Mouse (Mus musculus) stomach, embryonic 15.5 days (tissue): ENCODE measurements around the gene Mpp5. TPM values are rescaled to one million over a fixed set of nuclear protein-coding genes. Genes with fewer than 3 reads are reported as not detected.

Experiments used
- ATAC-seq: fragments of 200-750 bp; cut with Nextera tagmentation; 2 replicates; pipeline ENCODE4 v1.8.0; 2017; ENCODE audit warnings: low read depth, moderate number of reproducible peaks, moderate TSS enrichment; ENCODE audit not compliant: insufficient read depth, low FRiP score
- H3K27ac ChIP-seq: fragments of 300-500 bp; sonication (generic); 2 replicates; pipeline ENCODE4 v1.5.1; 2015; ENCODE audit warnings: mild to moderate bottlenecking, inconsistent platforms
- H3K27me3 ChIP-seq: fragments of 300-500 bp; sonication (generic); replicated peaks from 2 replicates; pipeline ENCODE4 v1.6.1; 2015; ENCODE audit warnings: inconsistent platforms
- H3K36me3 ChIP-seq: fragments of 300-500 bp; sonication (generic); 2 replicates; pipeline ENCODE4 v1.6.1; 2015; ENCODE audit warnings: inconsistent platforms
- H3K4me1 ChIP-seq: fragments of 300-500 bp; sonication (generic); 2 replicates; pipeline ENCODE4 v1.6.1; 2015; ENCODE audit warnings: inconsistent platforms
- H3K4me2 ChIP-seq: fragments of 300-500 bp; sonication (generic); 2 replicates; pipeline ENCODE4 v1.6.1; 2015; ENCODE audit warnings: mild to moderate bottlenecking, inconsistent platforms
- H3K4me3 ChIP-seq: fragments of 300-500 bp; sonication (generic); replicated peaks from 2 replicates; pipeline ENCODE4 v1.5.1; 2015; ENCODE audit warnings: inconsistent platforms
- H3K9ac ChIP-seq: fragments of 300-500 bp; sonication (generic); 2 replicates; pipeline ENCODE4 v1.6.1; 2015; ENCODE audit warnings: inconsistent platforms
- H3K9me3 ChIP-seq: fragments of 300-500 bp; sonication (generic); 2 replicates; pipeline ENCODE4 v1.6.1; 2016; ENCODE audit warnings: inconsistent platforms
- WGBS: fragments of 180-500 bp; shearing (Covaris S2); methylation state at CpG from one replicate; pipeline ENCODE4 v1.1.7; 2015; 5-methylcytosine and 5-hydroxymethylcytosine counted together
- polyA plus RNA-seq: library from polyadenylated mRNA; unstranded; fragments of >200 nt; fragmentation: Nextera tagmentation; extraction: Ambion mirVana; gene quantifications from 2 replicates; pipeline ENCODE4 v1.2.1, GENCODE M21; 2015

The Mpp5 gene
- 20.7 and 21.2 TPM in 2 replicates for polyA plus RNA-seq

DNA sequence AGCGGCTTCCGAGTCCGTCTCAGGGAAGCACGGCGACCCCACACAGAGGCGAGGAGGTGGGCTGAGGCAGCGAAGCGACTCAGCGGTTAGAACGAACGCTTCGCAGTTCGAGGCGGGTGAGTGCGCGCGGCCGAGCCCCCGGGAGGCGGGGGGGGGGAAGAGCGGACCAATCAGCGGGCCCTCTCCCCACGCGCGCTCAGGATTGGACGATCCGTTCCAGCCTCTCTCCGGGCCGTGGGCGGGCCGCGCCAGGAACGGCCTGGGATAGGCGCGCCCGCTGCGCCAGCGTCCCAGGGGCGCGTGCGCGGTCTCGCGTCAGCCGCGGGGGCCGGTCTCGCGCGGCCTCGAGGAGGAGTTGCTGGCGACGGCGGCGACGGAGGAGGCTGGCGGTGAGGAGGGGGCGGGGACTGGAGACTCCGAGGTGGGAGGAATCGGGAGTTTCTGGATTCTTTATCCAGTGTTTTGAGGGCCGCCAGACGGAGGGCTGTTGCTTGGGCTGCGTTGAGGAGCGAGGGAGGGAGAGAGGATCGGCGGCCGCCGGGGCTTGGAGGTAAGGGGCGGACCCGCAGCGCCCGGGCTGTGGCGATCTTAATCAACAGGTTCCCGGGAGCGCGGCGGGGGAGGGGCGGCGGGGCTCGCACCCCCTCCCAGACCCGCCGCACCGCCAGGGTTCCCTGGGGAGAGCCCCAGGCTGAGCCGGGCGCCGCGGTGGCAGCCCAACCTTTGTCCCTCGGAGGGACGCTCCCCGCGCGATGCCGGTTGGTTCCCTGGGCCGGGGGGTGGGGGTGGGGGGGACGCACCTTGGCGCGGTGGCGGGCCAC is at the start of gene Mpp5:
Gene Mpp5 (plus strand): TSS at position 351 of the 821 bp plus-strand sequence.
- H3K4me1 ChIP-seq = peaks cover 4% of the 10 kb centered on the region; the same call in 1 of the 2 replicates
- H3K4me3 ChIP-seq = peak within 1 kb of the TSS; percentile 81
- peak within 1 kb of the TSS; percentile 82 for H3K9ac ChIP-seq
- H3K36me3 ChIP-seq = no peaks in the 10 kb centered on the region
- H3K9me3 ChIP-seq = no peaks in the 10 kb centered on the region
- peak within 1 kb of the TSS; percentile 89 for H3K4me2 ChIP-seq
- H3K27ac ChIP-seq = peak within 1 kb of the TSS; percentile 95
- no peaks in the 10 kb centered on the region for H3K27me3 ChIP-seq
- under 1% methylated on average over 87 of the region's 98 CpGs for WGBS
- ATAC-seq = peak; percentile 100

DNA sequence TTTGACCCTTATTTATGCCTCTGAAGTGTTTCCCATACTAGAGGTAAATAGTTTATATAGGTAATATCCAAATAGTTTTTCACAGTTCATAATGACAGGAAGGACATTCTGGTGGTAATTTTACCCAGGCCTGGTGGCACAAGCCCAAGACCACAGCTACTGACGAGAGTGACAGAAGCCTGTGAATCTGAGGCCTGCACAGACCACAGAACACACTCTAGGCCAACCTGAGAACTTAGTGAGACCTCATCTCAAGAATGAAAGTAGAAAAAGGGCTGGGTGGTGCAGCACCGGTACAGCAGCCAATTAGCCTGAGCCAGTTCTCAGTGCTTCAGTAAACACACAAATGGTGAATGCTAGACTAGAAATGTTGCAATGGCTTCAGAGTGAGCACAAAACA is 30.9 kb upstream of the Mpp5 start:
- no peak overlapping the region for H3K9ac ChIP-seq
- H3K4me2 ChIP-seq = no peak overlapping the region
- no peak overlapping the region for H3K4me3 ChIP-seq
- H3K36me3 ChIP-seq = no peaks in the 10 kb centered on the region
- H3K27ac ChIP-seq = no peak overlapping the region
- no peaks in the 10 kb centered on the region for H3K4me1 ChIP-seq
- 80% methylated on average over 2 of the region's 2 CpGs for WGBS
- no peaks in the 10 kb centered on the region for H3K9me3 ChIP-seq
- H3K27me3 ChIP-seq = no peaks in the 10 kb centered on the region
- no peak for ATAC-seq

DNA sequence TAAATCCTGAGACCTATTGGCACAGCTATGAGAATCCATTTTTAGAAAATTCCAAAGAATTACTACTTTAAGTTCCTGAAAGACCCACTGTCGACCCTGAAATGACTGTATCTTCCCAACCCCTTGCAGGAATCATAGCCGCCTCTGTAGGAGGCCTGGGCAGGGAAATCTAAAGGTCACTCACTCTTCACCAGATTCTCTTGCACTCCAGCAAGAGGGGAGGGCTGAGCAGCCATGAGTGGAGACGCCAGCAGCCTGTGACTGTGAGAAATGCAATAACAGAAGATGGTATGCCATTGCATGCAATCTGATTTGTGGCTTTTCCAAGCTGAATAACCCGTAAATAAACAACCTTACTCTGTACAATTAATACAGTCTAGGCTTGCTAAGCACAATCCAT is 21.0 kb upstream of the Mpp5 start:
- Histone ChIP-seq H3K36me3 (no peaks in the 10 kb centered on the region), H3K4me2 (no peak overlapping the region), H3K9me3 (no peaks in the 10 kb centered on the region), H3K4me3 (no peak overlapping the region), H3K27me3 (no peaks in the 10 kb centered on the region), H3K27ac (no peak overlapping the region), H3K4me1 (no peaks in the 10 kb centered on the region), H3K9ac (no peak overlapping the region)
- ATAC-seq = no peak
- 45% methylated on average over 4 of the region's 4 CpGs for WGBS

DNA sequence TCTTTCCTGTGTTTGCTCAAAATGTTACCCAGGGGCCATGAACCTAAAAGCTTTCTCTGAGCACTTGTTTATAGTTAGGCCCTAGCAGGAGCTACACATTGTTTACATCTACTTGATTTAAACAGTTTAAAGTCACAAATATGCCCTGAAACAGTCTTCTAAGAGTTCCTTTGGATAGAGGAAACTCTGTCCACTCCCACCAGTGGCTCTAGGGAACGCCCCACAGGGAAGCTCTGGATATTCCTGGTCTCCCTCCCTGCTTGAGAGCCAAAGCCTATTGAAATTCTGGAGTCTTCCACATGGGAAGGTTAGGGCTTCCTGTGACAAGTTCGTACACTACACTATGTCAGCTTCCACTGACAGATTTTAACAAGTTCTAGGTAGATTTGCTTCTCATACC is 9.1 kb upstream of the Mpp5 start:
- H3K4me2 ChIP-seq = no peak overlapping the region
- H3K4me1 ChIP-seq = no peaks in the 10 kb centered on the region; the same call in 1 of the 2 replicates
- H3K9me3 ChIP-seq = no peaks in the 10 kb centered on the region
- no peak overlapping the region for H3K9ac ChIP-seq
- no peaks in the 10 kb centered on the region for H3K36me3 ChIP-seq
- no peak overlapping the region for H3K4me3 ChIP-seq
- no peaks in the 10 kb centered on the region for H3K27me3 ChIP-seq
- H3K27ac ChIP-seq = no peak overlapping the region
- no peak for ATAC-seq
- WGBS = 28% methylated on average over 2 of the region's 2 CpGs

DNA sequence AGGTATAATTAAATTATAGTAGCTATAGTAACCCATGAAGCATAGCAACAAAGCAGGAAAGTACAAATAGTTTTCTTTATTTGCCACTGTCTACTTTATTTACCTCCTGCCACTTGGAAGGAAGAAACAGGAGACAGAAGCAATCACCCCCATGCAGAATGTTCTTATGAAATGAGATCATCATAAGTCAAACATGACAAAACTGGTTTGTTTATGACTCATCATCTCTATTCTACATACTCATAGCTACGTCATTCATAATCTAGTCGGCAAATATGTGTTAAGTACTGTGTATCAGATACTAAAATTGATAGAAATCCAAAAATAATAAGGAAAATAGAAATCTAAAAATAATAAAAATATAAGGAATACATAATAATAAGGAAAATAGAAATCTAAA is 8.4 kb upstream of the Mpp5 start:
- Histone ChIP-seq H3K4me2 (no peak overlapping the region), H3K9ac (no peak overlapping the region), H3K27me3 (no peaks in the 10 kb centered on the region), H3K36me3 (no peaks in the 10 kb centered on the region), H3K4me3 (no peak overlapping the region), H3K9me3 (no peaks in the 10 kb centered on the region), H3K4me1 (no peaks in the 10 kb centered on the region; the same call in 1 of the 2 replicates), H3K27ac (no peak overlapping the region)
- 76% methylated on average over 2 of the region's 2 CpGs for WGBS
- ATAC-seq = no peak

DNA sequence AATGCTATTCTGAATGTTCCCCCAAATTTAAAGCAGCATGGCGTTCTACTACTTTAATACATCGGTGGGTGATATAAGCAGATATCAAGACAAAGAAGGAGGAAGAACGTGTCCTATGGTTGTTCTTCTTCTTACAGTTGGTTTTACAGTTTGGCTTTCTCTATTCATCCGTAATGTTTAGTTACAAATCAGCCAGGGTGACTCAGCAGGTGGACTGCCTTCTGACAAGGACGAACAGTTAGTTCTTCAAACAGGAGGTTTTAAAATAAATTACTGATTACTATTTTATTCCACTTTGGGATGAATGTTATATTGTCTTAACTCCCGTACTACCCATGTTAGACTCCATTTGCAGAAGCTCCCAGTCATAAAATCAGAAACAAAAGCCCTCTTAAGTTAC is 2.5 kb upstream of the Mpp5 start:
- Histone ChIP-seq H3K4me1 (peaks cover 4% of the 10 kb centered on the region; the same call in 1 of the 2 replicates), H3K9me3 (no peaks in the 10 kb centered on the region), H3K27me3 (no peaks in the 10 kb centered on the region), H3K4me2 (no peak overlapping the region), H3K36me3 (no peaks in the 10 kb centered on the region), H3K4me3 (no peak overlapping the region), H3K9ac (no peak overlapping the region), H3K27ac (no peak overlapping the region)
- WGBS = 76% methylated on average over 6 of the region's 6 CpGs
- ATAC-seq = no peak

DNA sequence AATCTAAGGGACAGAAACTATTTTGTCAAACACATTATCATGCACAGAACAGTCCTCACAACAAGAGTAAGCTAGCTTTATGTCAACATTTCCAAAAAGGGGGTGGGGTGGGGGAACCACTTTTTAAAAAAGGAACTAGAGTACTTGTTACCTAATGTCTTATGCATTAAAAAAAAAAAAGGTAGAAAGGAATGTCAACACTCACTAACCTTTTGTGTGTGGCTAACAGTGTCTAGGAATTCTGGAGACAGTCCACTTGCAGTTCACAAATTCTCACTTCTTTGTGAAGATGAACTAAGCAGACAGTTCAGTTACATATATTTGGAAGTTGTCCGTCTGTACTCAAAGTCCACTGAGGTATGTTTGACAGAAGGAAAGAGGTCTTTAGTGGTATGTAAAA is 1.3 kb upstream of the Mpp5 start:
- peak overlapping the region; percentile 81; the same call in 1 of the 2 replicates for H3K4me3 ChIP-seq

DNA sequence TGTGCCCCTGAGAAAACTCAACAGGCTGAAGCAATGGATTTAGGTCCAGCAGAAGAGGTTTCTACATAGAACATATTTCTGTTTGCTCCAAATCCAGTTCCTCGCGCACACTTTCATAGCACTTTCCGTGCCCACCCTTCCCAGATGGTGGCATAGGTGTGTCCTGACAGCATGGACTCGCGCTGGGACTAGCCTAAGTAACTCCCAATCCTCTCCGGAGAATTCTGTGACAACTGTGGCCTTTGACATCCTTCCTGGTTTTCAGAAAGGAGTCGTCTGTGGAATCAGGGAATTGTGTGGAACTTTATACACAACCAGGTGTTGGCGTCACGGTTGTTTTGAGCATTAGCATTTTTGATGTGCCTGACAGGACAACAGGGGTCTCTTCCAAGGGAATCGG is 594 bp upstream of the Mpp5 start:
- Histone ChIP-seq H3K9ac (peak overlapping the region; percentile 77), H3K4me2 (peak overlapping the region; percentile 89), H3K9me3 (no peaks in the 10 kb centered on the region), H3K4me3 (peak overlapping the region; percentile 81), H3K27ac (peak overlapping the region; percentile 65; the same call in 1 of the 2 replicates), H3K27me3 (no peaks in the 10 kb centered on the region), H3K4me1 (peaks cover 4% of the 10 kb centered on the region; the same call in 1 of the 2 replicates), H3K36me3 (no peaks in the 10 kb centered on the region)
- WGBS = 0% methylated on average over 10 of the region's 10 CpGs
- no peak for ATAC-seq

More for the DNA sequence above, 1.3 kb upstream of the Mpp5 start:
- Histone ChIP-seq H3K27ac (no peak overlapping the region), H3K27me3 (no peaks in the 10 kb centered on the region), H3K9me3 (no peaks in the 10 kb centered on the region), H3K9ac (no peak overlapping the region), H3K4me2 (peak overlapping the region; percentile 89; the same call in 1 of the 2 replicates), H3K36me3 (no peaks in the 10 kb centered on the region), H3K4me1 (peaks cover 4% of the 10 kb centered on the region; the same call in 1 of the 2 replicates)
- ATAC-seq = no peak
- WGBS = 26% methylated on average over 1 of the region's 1 CpGs

DNA sequence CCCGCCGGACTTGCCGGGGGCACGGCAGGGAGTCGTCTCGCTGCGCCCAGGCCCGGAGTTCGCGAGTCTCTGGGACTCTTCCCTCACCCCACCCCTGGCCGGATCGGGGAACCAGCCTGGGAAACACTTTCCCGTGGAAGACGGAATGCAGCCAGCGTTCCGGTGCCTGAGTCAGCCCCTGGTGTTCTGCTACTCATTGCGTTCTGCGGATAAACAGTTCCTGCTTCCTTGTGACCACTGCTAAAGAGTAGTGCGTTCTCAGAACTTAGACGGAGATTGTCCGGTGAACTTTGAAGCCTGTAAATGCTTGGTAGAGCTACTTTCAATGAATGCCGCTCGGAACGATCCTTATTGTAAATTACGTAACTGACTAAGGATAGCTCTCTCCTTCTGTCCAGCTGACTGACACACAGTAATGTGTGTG is 683 bp downstream of the Mpp5 start:
- under 1% methylated on average over 25 of the region's 25 CpGs for WGBS
- peak overlapping the region; percentile 81 for H3K4me3 ChIP-seq

DNA sequence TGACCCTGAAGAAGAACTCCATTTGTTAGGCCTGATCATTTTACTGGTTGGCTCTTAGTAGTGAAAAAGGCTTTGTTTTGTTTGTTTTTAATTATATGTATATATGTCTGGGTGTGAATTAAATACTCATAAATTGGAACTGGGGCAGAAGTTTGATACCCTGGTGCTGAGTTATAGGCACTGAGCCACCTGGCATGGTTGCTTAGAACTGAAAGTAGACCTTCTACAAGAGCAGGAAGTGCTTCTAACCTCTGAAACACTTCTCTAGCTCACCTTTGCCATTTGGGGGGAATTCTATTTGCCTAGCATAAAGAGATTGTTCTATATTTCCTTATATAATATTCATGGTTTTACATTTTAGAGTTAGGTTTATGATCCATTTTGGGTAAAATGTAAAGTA is 13.3 kb downstream of the Mpp5 start:
- Histone ChIP-seq H3K4me3 (no peak overlapping the region), H3K4me2 (no peak overlapping the region), H3K36me3 (no peaks in the 10 kb centered on the region), H3K4me1 (no peaks in the 10 kb centered on the region), H3K27ac (no peak overlapping the region), H3K27me3 (no peaks in the 10 kb centered on the region), H3K9me3 (no peaks in the 10 kb centered on the region), H3K9ac (no peak overlapping the region)
- ATAC-seq = no peak

More for the DNA sequence above, 683 bp downstream of the Mpp5 start:
- no peaks in the 10 kb centered on the region for H3K36me3 ChIP-seq
- H3K9ac ChIP-seq = peak overlapping the region; percentile 82
- peak overlapping the region; percentile 53 for H3K4me2 ChIP-seq
- H3K9me3 ChIP-seq = no peaks in the 10 kb centered on the region
- H3K27me3 ChIP-seq = no peaks in the 10 kb centered on the region
- ATAC-seq = peak; percentile 20
- H3K4me1 ChIP-seq = peaks cover 4% of the 10 kb centered on the region; the same call in 1 of the 2 replicates
- peak overlapping the region; percentile 95 for H3K27ac ChIP-seq

DNA sequence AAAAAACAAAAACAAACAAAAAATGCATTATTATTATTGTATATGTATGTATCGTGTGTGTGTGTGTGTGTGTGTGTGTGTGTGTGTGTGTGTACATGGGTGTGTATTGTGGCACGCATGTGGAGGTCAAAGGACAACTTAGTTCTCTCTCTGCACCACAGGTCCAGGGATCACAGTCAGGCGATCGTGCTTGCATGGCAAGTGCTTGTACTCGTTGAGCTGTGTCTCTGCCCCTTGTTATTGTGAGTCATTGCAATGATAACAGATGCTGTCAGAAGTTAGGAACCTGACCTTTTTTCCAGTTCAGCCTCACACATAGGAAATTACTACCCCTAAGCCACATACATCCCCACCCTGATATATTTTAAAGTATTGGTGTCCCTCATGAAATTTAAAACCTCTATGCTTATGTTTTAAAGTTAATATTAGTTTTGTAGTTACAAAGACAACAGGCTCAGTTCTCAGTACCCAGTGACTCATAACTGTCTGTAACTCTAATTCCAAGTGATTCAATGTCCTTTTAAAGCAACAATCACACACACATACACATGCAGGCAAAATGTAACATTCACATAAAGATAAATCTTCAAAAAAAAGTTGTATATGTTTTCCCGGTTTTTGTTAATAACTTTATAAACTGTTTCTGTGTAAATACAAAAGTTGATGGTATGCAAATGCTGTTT is 20.5 kb downstream of the Mpp5 start:
- H3K4me2 ChIP-seq = no peak overlapping the region
- H3K9ac ChIP-seq = no peak overlapping the region
- no peaks in the 10 kb centered on the region for H3K27me3 ChIP-seq
- no peaks in the 10 kb centered on the region for H3K36me3 ChIP-seq
- no peaks in the 10 kb centered on the region for H3K9me3 ChIP-seq
- ATAC-seq = no peak
- no peaks in the 10 kb centered on the region for H3K4me1 ChIP-seq
- H3K4me3 ChIP-seq = no peak overlapping the region
- 62% methylated on average over 6 of the region's 6 CpGs for WGBS
- H3K27ac ChIP-seq = no peak overlapping the region

DNA sequence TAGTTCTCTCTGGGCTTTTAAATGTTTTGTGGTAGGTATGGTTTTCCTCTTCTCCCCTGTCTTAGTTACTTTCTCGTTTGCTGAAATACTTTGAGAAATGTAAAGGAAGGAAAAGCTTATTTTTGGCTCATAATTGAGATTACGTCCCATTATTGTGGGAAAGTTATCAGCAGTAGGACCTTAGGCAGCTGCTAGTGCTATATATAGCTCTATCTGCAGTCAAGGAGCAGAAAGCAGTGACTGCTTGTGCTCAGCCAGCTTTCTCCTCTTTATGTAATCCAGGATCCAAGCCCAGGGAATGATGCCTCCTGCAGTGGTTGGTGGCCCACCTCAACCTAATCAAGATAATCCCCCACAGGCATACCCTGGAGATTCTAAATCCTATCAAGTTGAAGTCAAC is 24.5 kb downstream of the Mpp5 start:
- no peak overlapping the region for H3K4me2 ChIP-seq
- H3K4me1 ChIP-seq = no peaks in the 10 kb centered on the region
- H3K9me3 ChIP-seq = no peaks in the 10 kb centered on the region
- H3K36me3 ChIP-seq = no peaks in the 10 kb centered on the region
- H3K9ac ChIP-seq = no peak overlapping the region
- WGBS = 53% methylated on average over 2 of the region's 2 CpGs
- no peak for ATAC-seq
- H3K4me3 ChIP-seq = no peak overlapping the region
- H3K27me3 ChIP-seq = no peaks in the 10 kb centered on the region
- H3K27ac ChIP-seq = no peak overlapping the region
